In genomic region chr13:98695546-98695945, GRCm38 (mm10) we compare ENCODE assay signal across 10 mouse cellular contexts. TPM values are rescaled to one million over a fixed set of nuclear protein-coding genes. Genes with fewer than 3 reads are reported as not detected.
DNase-seq lines count a peak whose midpoint lies in the region; ATAC-seq and TF ChIP-seq lines count a peak whose summit lies in the region.
"Had no signal": no experiment of that assay in that cellular context is flagged by ENCODE, and none has a peak within 500 bp of the region (broad histone marks: within the 10 kb centered on the region; RNA-seq: fewer than 3 reads in every experiment).

No protein-coding gene starts in this region.

- H3K4me2 ChIP-seq in lung, postnatal 0 days (replicated peaks; ENCODE audit: low read depth, low read length): peak overlapping the region; percentile 66

- peak; percentile 66 for ATAC-seq in lung, postnatal 0 days

- H3K27ac ChIP-seq in lung, postnatal 0 days (ENCODE audit: low read length): peak overlapping the region; percentile 87
- H3K27ac ChIP-seq: hindbrain, postnatal 0 days had no signal

- H3K9me3 ChIP-seq in lung, postnatal 0 days (ENCODE audit: low read length): no peaks in the 10 kb centered on the region

- no peak for TF ChIP-seq CTCF in lung, postnatal 0 days (IDR thresholded peaks at IDR 0.05)

- H3K4me1 ChIP-seq in lung, postnatal 0 days (ENCODE audit: insufficient read depth, low read depth, low read length): peaks cover 12% of the 10 kb centered on the region; the same call in 1 of the 2 replicates

- peak; percentile 86 for TF ChIP-seq EP300 in lung, postnatal 0 days (IDR thresholded peaks at IDR 0.05)

- 31% methylated on average over 2 of the region's 2 CpGs for WGBS in lung, postnatal 0 days

- no peaks in the 10 kb centered on the region for H3K27me3 ChIP-seq in lung, postnatal 0 days (replicated peaks; ENCODE audit: insufficient read depth, low read length)

- peak overlapping the region; percentile 54 for H3K9ac ChIP-seq in lung, postnatal 0 days (replicated peaks; ENCODE audit: low read depth)

- peak overlapping the region; percentile 43 for H3K4me3 ChIP-seq in lung, postnatal 0 days (ENCODE audit: low read depth, low read length)

- peak; percentile 29 for DNase-seq in adrenal gland, adult 2 months
- no peak for DNase-seq in adrenal gland, postnatal 4 days (ENCODE audit: low spot score in 2 of 2)
- DNase-seq in heart, adult 8-10 months (ENCODE audit: low spot score): peak; percentile 70
- peak; percentile 82 to 88 for DNase-seq in kidney, adult 8-10 months
- DNase-seq in lung, postnatal 0 days (ENCODE audit: low spot score): peak; percentile 87
- no peak for DNase-seq in ovary, adult 18-20 months (ENCODE audit: low spot score)
- no peak for DNase-seq in spleen, postnatal 36 days (ENCODE audit: low spot score in 2 of 2)
- DNase-seq in layer of hippocampus, adult 11-12 months (ENCODE audit: low spot score): no peak

- H3K36me3 ChIP-seq in lung, postnatal 0 days (ENCODE audit: insufficient read depth, low read length): no peaks in the 10 kb centered on the region

RNA-seq across cellular contexts. Expression of gene Tmem171, which starts 0.9 kb away (rescaled TPM):
- under 1 TPM; 0.41 to 0.49 TPM for total RNA-seq in adrenal gland, adult 2 months (2021)
- polyA plus RNA-seq in adrenal gland, adult 2 months (2012; rRNA removed): 0.18 and 0.22 TPM in 2 replicates
- total RNA-seq in adrenal gland, postnatal 4 days (2021): 1 to 10 TPM in 1 of 2 experiments, under 1 TPM in 1; 0.54 to 2.5 TPM
- 1 to 10 TPM; 3.5 to 8.8 (median 4.3) TPM for total RNA-seq in heart, adult 8-10 months (2022)
- polyA plus RNA-seq in lung, postnatal 0 days (2015; fragmentation: Nextera tagmentation; extraction: Ambion mirVana): 20.1 and 22.1 TPM in 2 replicates
- total RNA-seq: hindbrain, postnatal 0 days had no signal
- polyA plus RNA-seq: hindbrain, postnatal 0 days had no signal

RNA-seq across cellular contexts. Expression of gene Tmem174, which starts 58.3 kb away (rescaled TPM):
- total RNA-seq in adrenal gland, adult 2 months (2021): not detected
- not detected in 2 replicates for polyA plus RNA-seq in adrenal gland, adult 2 months (2012; rRNA removed)
- total RNA-seq in adrenal gland, postnatal 4 days (2021): 10 to 100 TPM in 1 of 2 experiments, under 1 TPM in 1; 0.34 to 13.4 TPM
- total RNA-seq in heart, adult 8-10 months (2022): not detected
- 0.05 TPM in 1 of 2 replicates, not detected in the other for polyA plus RNA-seq in lung, postnatal 0 days (2015; fragmentation: Nextera tagmentation; extraction: Ambion mirVana)
- total RNA-seq: hindbrain, postnatal 0 days; megakaryocyte progenitor cell, adult 5-6 weeks had no signal

Comparison
In these comparisons a context has a peak if more than half of its experiments do, and no peak if none do; other contexts are left out.
1. DNase-seq: peak in adrenal gland, adult 2 months (single experiment), heart, adult 8-10 months (single experiment), kidney, adult 8-10 months (2 of 2) and lung, postnatal 0 days (single experiment); none in adrenal gland, postnatal 4 days (0 of 2), ovary, adult 18-20 months (single experiment), spleen, postnatal 36 days (0 of 2) and layer of hippocampus, adult 11-12 months (single experiment).